Mouse (Mus musculus) left cerebral cortex, adult 11 months (tissue): ENCODE results near the gene Spsb4.

ENCODE experiments used
- DNase-seq: peaks from one replicate; pipeline ENCODE4 v3.0.0; 2022; ENCODE audit warnings: low spot score

The Spsb4 gene

DNA sequence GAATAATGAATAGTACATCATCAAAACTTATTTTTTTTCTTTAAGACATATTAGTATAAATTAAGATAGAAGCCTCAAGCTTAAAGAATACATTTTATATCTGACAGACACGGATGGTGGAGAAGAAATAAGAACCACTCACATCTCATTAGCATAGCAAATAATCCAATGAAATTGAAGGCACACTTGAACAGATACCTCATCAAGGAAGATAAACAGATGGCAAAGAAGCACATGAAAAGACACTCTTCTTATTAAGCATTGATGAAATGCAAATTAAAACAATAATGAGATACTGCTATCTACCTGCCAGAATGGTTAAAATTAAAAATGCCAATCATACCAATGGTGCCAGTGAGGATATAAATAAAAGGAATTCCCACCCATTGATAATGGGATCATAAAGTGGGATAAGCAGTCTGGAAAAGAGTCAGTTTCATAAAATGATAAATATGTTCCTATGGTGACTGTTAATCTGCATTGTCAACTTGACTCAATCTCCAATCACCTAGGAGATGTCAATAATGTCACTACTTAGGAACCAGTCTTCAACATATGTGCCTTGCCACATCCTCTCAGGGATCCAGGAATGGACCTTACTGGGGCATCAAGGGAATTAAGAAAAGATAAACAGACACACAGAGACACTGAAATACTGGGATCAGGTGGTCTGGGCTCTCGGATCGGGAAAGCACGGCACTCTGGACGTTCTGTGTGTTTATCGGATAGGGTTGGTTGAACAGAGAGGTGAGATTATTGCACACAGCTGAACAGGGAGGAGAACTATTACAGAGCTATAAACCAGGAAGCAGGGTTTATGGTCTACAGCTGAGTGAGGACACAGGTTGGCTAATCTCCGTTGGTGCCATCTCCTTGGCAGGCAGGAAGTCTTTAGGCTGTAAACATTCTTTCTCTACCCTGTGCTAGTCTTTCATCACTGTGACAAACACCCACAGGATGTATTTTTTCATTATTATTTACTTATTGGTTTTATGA, 114.0 kb downstream of the Spsb4 start:
- no peak for DNase-seq

DNA sequence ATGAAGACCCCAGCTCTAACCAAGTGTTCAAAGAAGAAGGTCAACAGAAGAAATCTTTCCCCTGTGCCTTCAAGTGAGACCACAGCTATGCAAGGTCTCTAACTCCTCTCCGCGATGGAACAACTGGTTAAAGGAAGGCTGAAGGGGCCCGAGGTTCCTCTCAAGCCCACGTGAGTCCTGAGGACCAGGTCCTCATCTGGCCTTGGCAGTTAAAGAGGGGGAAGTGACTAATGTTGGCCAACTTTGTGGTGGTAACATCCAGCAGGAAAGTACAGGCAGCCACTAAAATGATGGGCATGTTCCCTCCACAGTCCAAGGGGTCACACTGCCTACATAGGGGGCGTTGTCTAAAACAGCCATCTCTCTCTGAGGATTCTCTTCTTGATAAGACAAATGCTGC, 118.9 kb downstream of the Spsb4 start:
- DNase-seq: no peak

DNA sequence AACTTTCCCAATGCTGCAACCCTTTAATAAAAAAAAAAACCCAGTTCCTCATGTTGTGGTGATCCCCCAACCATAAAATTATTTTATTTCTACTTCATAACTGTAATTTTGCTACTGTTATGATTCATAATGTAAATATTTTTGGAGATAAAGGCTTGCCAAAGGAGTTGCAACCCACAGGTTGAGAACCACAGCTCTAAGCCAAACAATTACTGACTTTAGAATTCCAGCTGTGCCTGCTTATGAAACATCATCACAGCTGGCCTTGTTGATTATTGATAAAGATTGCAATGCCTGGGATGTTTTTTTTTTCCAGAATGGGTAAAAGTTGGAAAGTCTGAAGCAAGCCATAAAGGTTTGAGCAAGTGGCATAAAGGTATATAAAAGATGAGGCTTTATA, 119.6 kb downstream of the Spsb4 start:
- no peak for DNase-seq

DNA sequence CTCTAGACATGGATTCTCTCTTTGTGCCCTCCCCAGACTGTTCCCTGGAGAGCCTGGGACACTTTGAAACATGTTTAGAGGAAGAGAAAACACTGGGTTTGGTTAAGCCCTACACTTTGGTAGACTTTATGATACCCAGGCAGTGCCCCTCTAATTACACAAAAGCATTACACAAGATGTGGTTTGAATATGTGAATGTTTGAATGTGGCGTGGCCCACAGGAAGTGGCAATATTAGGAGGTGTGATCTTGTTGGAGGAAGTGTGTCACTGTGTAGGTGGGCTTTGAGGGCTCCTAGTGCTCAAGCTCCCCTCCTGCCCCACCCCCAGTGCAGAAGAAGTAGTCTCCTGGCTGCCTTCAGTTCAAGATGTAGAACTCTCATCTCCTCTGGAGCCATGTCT, 122.0 kb downstream of the Spsb4 start:
- DNase-seq: no peak

DNA sequence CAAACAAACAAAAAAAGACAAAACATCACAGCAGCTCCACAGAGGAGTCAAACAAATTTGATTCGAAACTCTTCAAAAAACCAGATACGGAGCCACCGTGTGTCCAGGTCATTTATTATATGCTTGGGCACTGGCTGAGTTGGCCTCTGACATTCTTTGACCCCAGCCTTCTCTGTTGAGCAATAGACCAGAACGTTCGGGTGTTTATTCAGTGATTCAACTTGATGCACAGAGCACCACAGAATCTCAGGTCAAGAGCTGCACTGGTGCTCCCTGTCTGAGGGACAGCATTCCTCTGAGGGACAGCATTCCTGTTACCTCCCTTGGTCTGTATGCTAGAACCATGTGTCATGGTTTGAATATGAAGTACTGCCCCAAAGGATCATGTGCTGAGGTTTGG, 125.1 kb downstream of the Spsb4 start:
- no peak for DNase-seq
